ENCODE assay signal across 9 mouse cellular contexts in the genomic region with DNA sequence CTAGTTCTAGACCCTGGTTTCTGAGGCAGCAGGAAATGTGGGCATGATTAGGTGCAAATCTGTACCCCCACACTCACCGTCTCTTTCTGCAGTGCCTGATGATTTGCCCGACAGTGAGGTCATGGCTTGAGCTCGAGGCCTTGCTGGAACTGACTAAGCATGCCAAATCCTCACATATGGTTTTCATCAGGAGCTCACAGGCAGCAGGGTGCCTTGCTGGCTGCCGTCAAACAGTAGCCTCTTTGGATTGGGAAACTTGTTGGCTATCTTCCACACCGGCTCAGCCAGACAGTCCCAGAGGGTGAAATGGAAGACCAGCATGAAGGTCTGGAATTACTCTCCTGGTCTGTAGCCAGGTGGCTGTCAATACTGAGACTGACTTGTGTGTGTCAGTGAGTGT.
DNase-seq lines count a peak whose midpoint lies in the region; ATAC-seq lines count a peak whose summit lies in the region.
"Had no signal": no experiment of that assay in that cellular context is flagged by ENCODE, and none has a peak within 500 bp of the region (broad histone marks: within the 10 kb centered on the region; RNA-seq: fewer than 3 reads in every experiment).

No protein-coding gene starts in this region.

- H3K4me3 ChIP-seq in embryonic facial prominence, embryonic 13.5 days = no peak overlapping the region
- H3K4me3 ChIP-seq in heart, embryonic 11.5 days (ENCODE audit: low read depth, low read length) = no peak overlapping the region
- H3K4me3 ChIP-seq in kidney, embryonic 16.5 days (ENCODE audit: low read length) = no peak overlapping the region
- H3K4me3 ChIP-seq: megakaryocyte, embryonic 14.5 days had no signal

- peak overlapping the region; percentile 80 for H3K27ac ChIP-seq in embryonic facial prominence, embryonic 13.5 days
- H3K27ac ChIP-seq in heart, embryonic 11.5 days (ENCODE audit: low read depth, low read length) = no peak overlapping the region
- H3K27ac ChIP-seq in kidney, embryonic 16.5 days (ENCODE audit: low read length) = no peak overlapping the region

- H3K36me3 ChIP-seq in embryonic facial prominence, embryonic 13.5 days = no peaks in the 10 kb centered on the region
- no peaks in the 10 kb centered on the region for H3K36me3 ChIP-seq in heart, embryonic 11.5 days (ENCODE audit: control insufficient read depth, insufficient read depth, low read length)
- no peaks in the 10 kb centered on the region for H3K36me3 ChIP-seq in kidney, embryonic 16.5 days (ENCODE audit: insufficient read depth, low read length)

- no peak overlapping the region for H3K9ac ChIP-seq in embryonic facial prominence, embryonic 13.5 days
- no peak overlapping the region for H3K9ac ChIP-seq in heart, embryonic 11.5 days (ENCODE audit: low read depth, low read length)
- H3K9ac ChIP-seq in kidney, embryonic 16.5 days (replicated peaks; ENCODE audit: low read length) = no peak overlapping the region

- 16% methylated on average over 5 of the region's 5 CpGs for WGBS in embryonic facial prominence, embryonic 13.5 days
- WGBS in heart, embryonic 11.5 days (ENCODE audit: insufficient replicate concordance) = 21% methylated on average over 5 of the region's 5 CpGs
- WGBS in kidney, embryonic 16.5 days = 25% methylated on average over 5 of the region's 5 CpGs

- no peak overlapping the region for H3K4me2 ChIP-seq in embryonic facial prominence, embryonic 13.5 days
- H3K4me2 ChIP-seq in heart, embryonic 11.5 days = no peak overlapping the region
- no peak overlapping the region for H3K4me2 ChIP-seq in kidney, embryonic 16.5 days (replicated peaks; ENCODE audit: low read depth, low read length)

- H3K27me3 ChIP-seq in embryonic facial prominence, embryonic 13.5 days = no peaks in the 10 kb centered on the region; the same call in 1 of the 2 replicates
- H3K27me3 ChIP-seq in heart, embryonic 11.5 days (ENCODE audit: control insufficient read depth, insufficient read depth, low read length) = no peaks in the 10 kb centered on the region
- no peaks in the 10 kb centered on the region for H3K27me3 ChIP-seq in kidney, embryonic 16.5 days (ENCODE audit: insufficient read depth, low read length)
- H3K27me3 ChIP-seq: megakaryocyte, embryonic 14.5 days had no signal

- ATAC-seq in embryonic facial prominence, embryonic 13.5 days (ENCODE audit: insufficient number of reproducible peaks, insufficient read depth, low FRiP score, low TSS enrichment, low read depth) = peak; percentile 92
- ATAC-seq in heart, embryonic 11.5 days (replicated peaks; ENCODE audit: insufficient number of reproducible peaks, low FRiP score, low TSS enrichment) = peak; percentile 78
- 0 out of 2 replicates have a peak, but pooled peaks have one; percentile 31 for ATAC-seq in kidney, embryonic 16.5 days (ENCODE audit: low FRiP score, low TSS enrichment)

- peak; percentile 88 for DNase-seq in 3T3-L1 (ENCODE audit: low read depth, low spot score)
- DNase-seq in adrenal gland, postnatal 14 days = peak; percentile 88
- DNase-seq in mesoderm, embryonic 11.5 days (ENCODE audit: low read depth, low spot score) = peak; percentile 84
- DNase-seq in frontal cortex, postnatal 36 days (ENCODE audit: low spot score in 2 of 2) = no peak
- no peak for DNase-seq in B cell, adult 2 months

- H3K4me1 ChIP-seq in embryonic facial prominence, embryonic 13.5 days = peaks cover 19% of the 10 kb centered on the region
- H3K4me1 ChIP-seq in heart, embryonic 11.5 days (ENCODE audit: control insufficient read depth, insufficient read depth, low read length) = no peaks in the 10 kb centered on the region
- no peaks in the 10 kb centered on the region for H3K4me1 ChIP-seq in kidney, embryonic 16.5 days (ENCODE audit: insufficient read depth, low read length)
- H3K4me1 ChIP-seq: megakaryocyte, embryonic 14.5 days had no signal

- H3K9me3 ChIP-seq in embryonic facial prominence, embryonic 13.5 days = no peaks in the 10 kb centered on the region
- no peaks in the 10 kb centered on the region; the same call in 1 of the 2 replicates for H3K9me3 ChIP-seq in heart, embryonic 11.5 days (replicated peaks; ENCODE audit: control insufficient read depth, low read length)
- 0 out of 2 replicates have a peak, but pooled peaks cover 3% of the 10 kb centered on the region for H3K9me3 ChIP-seq in kidney, embryonic 16.5 days (ENCODE audit: low read length)

Comparison
In these comparisons a context has a peak if more than half of its experiments do, and no peak if none do; other contexts are left out.
1. DNase-seq: peak in 3T3-L1 (single experiment), adrenal gland, postnatal 14 days (single experiment) and mesoderm, embryonic 11.5 days (single experiment); none in frontal cortex, postnatal 36 days (0 of 2) and B cell, adult 2 months (0 of 2).
2. ATAC-seq: peak in every context shown above with its lines; median percentile 92 in embryonic facial prominence, embryonic 13.5 days; 78 in heart, embryonic 11.5 days; 31 in kidney, embryonic 16.5 days.